Mouse (Mus musculus): Measurements from ENCODE around the gene Rap1gds1. TPM values are rescaled to one million over a fixed set of nuclear protein-coding genes. Genes with fewer than 3 reads are reported as not detected.

Rap1gds1 gene
- polyA plus RNA-seq, 1 experiment from 2014 or later: 56.8 TPM

GRCm38 (mm10) chr3:138989141-138989540, 85.9 kb downstream of the Rap1gds1 start:
- H3K27ac ChIP-seq: no peak overlapping the region

DNA sequence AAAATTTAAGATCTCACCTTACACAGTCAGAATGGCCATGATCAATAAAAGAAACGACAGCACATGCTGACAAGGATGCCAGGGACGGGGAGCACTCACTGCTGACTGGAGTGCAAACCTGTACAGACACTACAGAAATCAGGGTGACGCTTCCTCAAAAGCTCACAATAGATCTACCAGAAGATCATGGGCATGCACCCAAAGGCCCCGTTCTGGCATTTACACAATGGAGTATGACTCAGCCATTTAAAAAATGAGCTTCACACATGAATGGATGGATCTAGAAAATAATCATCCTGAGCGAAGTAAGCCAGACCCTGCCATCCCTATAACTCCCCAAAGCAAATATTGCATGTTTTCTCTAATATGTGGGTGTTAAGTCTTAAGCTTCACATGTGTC, 87.0 kb downstream of the Rap1gds1 start:
- Histone ChIP-seq H3K27ac (no peak overlapping the region), H3K9me3 (peaks cover 5% of the 10 kb centered on the region), H3K4me1 (replicated peaks) (no peaks in the 10 kb centered on the region), H3K36me3 (peaks cover 4% of the 10 kb centered on the region; the same call in 1 of the 2 replicates), H3K4me2 (replicated peaks) (no peak overlapping the region), H3K4me3 (replicated peaks) (no peak overlapping the region), H3K9ac (replicated peaks) (no peak overlapping the region), H3K27me3 (no peaks in the 10 kb centered on the region)
- ATAC-seq: no peak
- WGBS: 95% methylated on average over 5 of the region's 5 CpGs

More at GRCm38 (mm10) chr3:138989141-138989540, 85.9 kb downstream of the Rap1gds1 start:
- Histone ChIP-seq H3K4me2 (replicated peaks) (no peak overlapping the region), H3K9ac (replicated peaks) (no peak overlapping the region), H3K4me3 (replicated peaks) (no peak overlapping the region), H3K9me3 (peaks cover 5% of the 10 kb centered on the region), H3K36me3 (peaks cover 4% of the 10 kb centered on the region; the same call in 1 of the 2 replicates), H3K27me3 (no peaks in the 10 kb centered on the region), H3K4me1 (replicated peaks) (no peaks in the 10 kb centered on the region)
- WGBS: 96% methylated on average over 7 of the region's 7 CpGs
- ATAC-seq: no peak

- ATAC-seq: no peak
- Histone ChIP-seq H3K4me3 (replicated peaks) (no peak overlapping the region), H3K27me3 (no peaks in the 10 kb centered on the region), H3K4me1 (replicated peaks) (no peaks in the 10 kb centered on the region), H3K4me2 (replicated peaks) (no peak overlapping the region), H3K9ac (replicated peaks) (no peak overlapping the region), H3K36me3 (peaks cover 5% of the 10 kb centered on the region), H3K27ac (no peak overlapping the region), H3K9me3 (peaks cover 2% of the 10 kb centered on the region)
- WGBS: 93% methylated on average over 6 of the region's 6 CpGs
Observed at GRCm38 (mm10) chr3:138982249-138982648, 92.8 kb downstream of the Rap1gds1 start.

- H3K4me2 ChIP-seq (replicated peaks): no peak overlapping the region
- WGBS: 96% methylated on average over 1 of the region's 1 CpGs
- no peaks in the 10 kb centered on the region for H3K4me1 ChIP-seq (replicated peaks)
- H3K4me3 ChIP-seq (replicated peaks): no peak overlapping the region
- H3K27me3 ChIP-seq: no peaks in the 10 kb centered on the region
- no peak for ATAC-seq
- peaks cover 18% of the 10 kb centered on the region for H3K36me3 ChIP-seq
- no peaks in the 10 kb centered on the region for H3K9me3 ChIP-seq
- no peak overlapping the region for H3K27ac ChIP-seq
- H3K9ac ChIP-seq (replicated peaks): no peak overlapping the region
Observed at GRCm38 (mm10) chr3:138977413-138977812, 97.6 kb downstream of the Rap1gds1 start.

DNA sequence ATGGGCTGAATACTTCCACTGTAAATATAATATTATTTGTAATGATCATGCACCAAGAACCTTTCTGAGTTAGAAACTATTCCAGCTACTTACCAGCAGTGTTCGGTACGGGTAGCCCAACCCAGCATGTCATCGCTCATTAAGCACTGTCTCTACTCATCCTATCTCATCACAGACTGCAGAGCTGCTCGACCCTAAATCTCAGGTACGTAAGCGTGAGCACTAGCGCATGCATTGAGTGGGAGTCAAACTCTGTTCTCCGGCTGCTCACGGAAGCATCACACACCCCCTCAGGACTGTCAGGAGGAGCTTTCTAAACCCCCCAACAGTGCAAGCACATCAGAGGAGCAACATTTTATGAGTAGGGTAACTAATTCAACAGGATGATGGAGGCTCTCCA, 107.4 kb downstream of the Rap1gds1 start:
- Histone ChIP-seq H3K4me2 (replicated peaks) (no peak overlapping the region), H3K4me3 (replicated peaks) (no peak overlapping the region), H3K36me3 (peaks cover 9% of the 10 kb centered on the region), H3K27ac (no peak overlapping the region), H3K9ac (replicated peaks) (no peak overlapping the region), H3K27me3 (no peaks in the 10 kb centered on the region), H3K4me1 (replicated peaks) (no peaks in the 10 kb centered on the region), H3K9me3 (no peaks in the 10 kb centered on the region)
- WGBS: 92% methylated on average over 9 of the region's 9 CpGs
- ATAC-seq: no peak

DNA sequence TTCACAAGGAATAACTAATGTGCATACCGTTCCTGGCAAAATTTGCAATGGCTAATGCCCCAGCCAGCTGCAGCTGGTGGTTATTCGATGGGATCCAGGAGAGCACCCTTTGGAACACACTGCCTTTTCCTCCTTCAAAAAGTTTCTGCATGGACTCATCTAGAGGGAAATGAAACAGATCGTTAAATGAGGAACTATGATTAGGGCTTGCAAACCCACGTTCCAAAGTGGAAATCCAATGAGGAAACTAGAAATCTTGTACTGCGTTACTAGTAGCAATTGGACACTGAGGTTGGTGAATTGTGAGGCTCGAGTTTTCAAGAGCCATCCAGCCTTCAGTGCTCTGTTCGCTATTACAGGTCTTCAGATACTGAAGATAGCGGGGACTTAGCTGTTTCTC, 116.5 kb downstream of the Rap1gds1 start:
- no peak overlapping the region for H3K9ac ChIP-seq (replicated peaks)
- no peak overlapping the region for H3K4me3 ChIP-seq (replicated peaks)
- no peak overlapping the region for H3K27ac ChIP-seq
- no peaks in the 10 kb centered on the region for H3K4me1 ChIP-seq (replicated peaks)
- H3K4me2 ChIP-seq (replicated peaks): no peak overlapping the region
- no peak for ATAC-seq
- no peaks in the 10 kb centered on the region for H3K27me3 ChIP-seq
- WGBS: 96% methylated on average over 8 of the region's 8 CpGs
- H3K9me3 ChIP-seq: no peaks in the 10 kb centered on the region
- H3K36me3 ChIP-seq: peaks cover 46% of the 10 kb centered on the region

DNA sequence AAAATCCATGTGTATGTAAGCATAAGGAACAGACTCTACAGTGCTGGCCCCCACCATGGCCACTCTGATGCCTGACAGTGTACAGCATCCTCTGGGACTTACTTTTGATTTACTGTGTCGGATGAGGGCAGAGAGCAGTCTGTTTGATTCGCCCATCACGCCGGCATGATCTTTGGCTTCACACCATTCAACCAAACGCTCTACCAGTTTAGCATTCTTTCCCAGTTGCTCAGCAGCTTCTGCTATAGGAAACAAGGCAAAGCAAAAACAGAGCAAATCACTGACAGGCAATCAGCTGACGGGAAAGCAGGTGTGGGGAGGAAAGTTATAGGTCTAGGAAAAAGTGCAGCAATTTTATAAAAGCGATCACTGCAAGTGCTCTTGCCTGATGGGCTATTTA, 119.8 kb downstream of the Rap1gds1 start:
- no peak overlapping the region for H3K27ac ChIP-seq
- no peaks in the 10 kb centered on the region for H3K27me3 ChIP-seq
- H3K4me1 ChIP-seq (replicated peaks): no peaks in the 10 kb centered on the region
- H3K4me2 ChIP-seq (replicated peaks): no peak overlapping the region
- H3K4me3 ChIP-seq (replicated peaks): no peak overlapping the region
- H3K36me3 ChIP-seq: peaks cover 45% of the 10 kb centered on the region
- no peaks in the 10 kb centered on the region for H3K9me3 ChIP-seq
- no peak for ATAC-seq
- WGBS: 91% methylated on average over 7 of the region's 7 CpGs
- H3K9ac ChIP-seq (replicated peaks): no peak overlapping the region

DNA sequence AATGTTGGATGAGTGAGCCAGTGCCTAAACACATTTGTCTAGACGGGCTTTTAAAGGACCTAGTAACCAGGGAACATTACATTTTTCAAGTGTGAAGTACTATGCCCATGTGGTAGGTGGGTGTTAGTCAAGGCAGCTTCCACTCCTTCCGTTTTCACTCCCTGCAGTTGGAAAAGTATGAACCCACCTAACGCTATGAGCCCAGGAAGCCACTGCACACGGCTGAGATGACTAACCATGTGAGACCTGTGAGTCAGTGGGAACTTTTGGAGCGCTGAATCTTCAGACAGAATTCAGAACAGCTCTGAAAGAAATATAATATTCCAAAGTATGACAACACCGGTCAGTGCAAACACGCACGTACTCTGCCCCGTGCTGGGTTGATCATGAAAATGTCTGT, 125.9 kb downstream of the Rap1gds1 start:
- H3K27me3 ChIP-seq: no peaks in the 10 kb centered on the region
- H3K4me1 ChIP-seq (replicated peaks): no peaks in the 10 kb centered on the region
- ATAC-seq: no peak
- H3K27ac ChIP-seq: no peak overlapping the region
- no peak overlapping the region for H3K4me2 ChIP-seq (replicated peaks)
- H3K36me3 ChIP-seq: peaks cover 42% of the 10 kb centered on the region
- no peaks in the 10 kb centered on the region for H3K9me3 ChIP-seq
- H3K4me3 ChIP-seq (replicated peaks): no peak overlapping the region
- WGBS: 94% methylated on average over 9 of the region's 9 CpGs
- no peak overlapping the region for H3K9ac ChIP-seq (replicated peaks)

DNA sequence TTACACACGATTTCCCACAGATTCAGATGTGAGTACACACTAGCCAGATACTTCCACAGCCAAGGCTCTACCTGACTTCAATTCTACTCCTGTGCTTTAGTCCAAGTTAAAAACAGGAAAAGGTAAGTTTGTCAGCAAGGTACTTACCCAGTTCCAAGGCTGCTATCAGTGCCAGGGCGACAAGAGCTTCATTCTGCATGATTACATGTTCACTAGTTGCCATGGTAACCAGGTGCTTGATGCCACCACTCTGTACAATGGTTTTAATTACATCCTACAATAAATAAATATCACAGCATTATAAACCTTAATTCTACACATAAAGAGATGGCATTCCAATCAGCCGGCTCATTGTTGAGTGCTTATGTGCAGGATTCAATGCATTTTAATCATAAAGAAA, 129.5 kb downstream of the Rap1gds1 start:
- peaks cover 28% of the 10 kb centered on the region for H3K36me3 ChIP-seq
- H3K27me3 ChIP-seq: no peaks in the 10 kb centered on the region
- H3K9me3 ChIP-seq: no peaks in the 10 kb centered on the region
- ATAC-seq: no peak
- H3K4me2 ChIP-seq (replicated peaks): no peak overlapping the region
- H3K9ac ChIP-seq (replicated peaks): no peak overlapping the region
- peaks cover 7% of the 10 kb centered on the region for H3K4me1 ChIP-seq (replicated peaks)
- H3K4me3 ChIP-seq (replicated peaks): no peak overlapping the region
- 92% methylated on average over 3 of the region's 3 CpGs for WGBS
- H3K27ac ChIP-seq: no peak overlapping the region

- Histone ChIP-seq H3K27ac (no peak overlapping the region), H3K9me3 (no peaks in the 10 kb centered on the region), H3K4me2 (replicated peaks) (no peak overlapping the region), H3K27me3 (no peaks in the 10 kb centered on the region), H3K9ac (replicated peaks) (no peak overlapping the region), H3K4me1 (replicated peaks) (peaks cover 7% of the 10 kb centered on the region), H3K4me3 (replicated peaks) (no peak overlapping the region), H3K36me3 (peaks cover 46% of the 10 kb centered on the region)
- 26% methylated on average over 9 of the region's 9 CpGs for WGBS
- ATAC-seq: 0 out of 2 replicates have a peak, but pooled peaks have one; percentile 63
Observed at GRCm38 (mm10) chr3:138941604-138942003, 133.4 kb downstream of the Rap1gds1 start.

DNA sequence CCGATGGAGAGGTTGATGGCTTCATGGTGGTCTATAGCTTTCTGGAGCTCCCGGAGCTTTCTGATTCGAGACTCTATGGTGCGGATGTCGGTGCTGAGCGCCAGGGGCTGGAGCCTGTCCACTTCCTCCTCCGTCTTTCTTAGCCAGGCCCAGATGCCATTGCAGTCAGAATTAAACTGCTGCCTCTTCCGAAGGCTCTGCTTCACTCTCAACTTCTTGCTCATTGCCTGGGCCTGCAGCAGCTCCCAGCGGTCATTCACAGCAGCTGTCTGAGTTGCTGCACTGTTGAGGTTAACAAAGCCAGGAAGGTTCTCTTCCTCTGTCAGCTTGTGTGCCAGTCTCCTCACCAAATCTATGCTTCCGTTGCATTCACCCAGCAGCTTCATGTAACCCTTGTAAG, 137.8 kb downstream of the Rap1gds1 start:
- H3K27ac ChIP-seq: no peak overlapping the region
- no peak overlapping the region for H3K4me3 ChIP-seq (replicated peaks)
- no peaks in the 10 kb centered on the region for H3K27me3 ChIP-seq
- peaks cover 42% of the 10 kb centered on the region for H3K36me3 ChIP-seq
- ATAC-seq: no peak
- 97% methylated on average over 10 of the region's 10 CpGs for WGBS
- H3K4me1 ChIP-seq (replicated peaks): peaks cover 7% of the 10 kb centered on the region
- H3K9me3 ChIP-seq: no peaks in the 10 kb centered on the region; the same call in 1 of the 2 replicates
- no peak overlapping the region for H3K9ac ChIP-seq (replicated peaks)
- H3K4me2 ChIP-seq (replicated peaks): no peak overlapping the region

- Histone ChIP-seq H3K9ac (replicated peaks) (no peak overlapping the region), H3K27ac (no peak overlapping the region), H3K4me1 (replicated peaks) (peaks cover 6% of the 10 kb centered on the region), H3K9me3 (no peaks in the 10 kb centered on the region; the same call in 1 of the 2 replicates), H3K27me3 (no peaks in the 10 kb centered on the region), H3K4me2 (replicated peaks) (no peak overlapping the region), H3K4me3 (replicated peaks) (no peak overlapping the region), H3K36me3 (peaks cover 42% of the 10 kb centered on the region)
- WGBS: 94% methylated on average over 8 of the region's 8 CpGs
- ATAC-seq: no peak
Observed at GRCm38 (mm10) chr3:138936780-138937179, 138.2 kb downstream of the Rap1gds1 start.

GRCm38 (mm10) chr3:138927437-138927836, 147.6 kb downstream of the Rap1gds1 start:
- Histone ChIP-seq H3K9ac (replicated peaks) (no peak overlapping the region), H3K4me3 (replicated peaks) (no peak overlapping the region), H3K27me3 (no peaks in the 10 kb centered on the region), H3K9me3 (no peaks in the 10 kb centered on the region), H3K27ac (no peak overlapping the region), H3K36me3 (peaks cover 33% of the 10 kb centered on the region), H3K4me2 (replicated peaks) (no peak overlapping the region), H3K4me1 (replicated peaks) (no peaks in the 10 kb centered on the region)
- WGBS: 94% methylated on average over 4 of the region's 4 CpGs
- no peak for ATAC-seq

Data from midbrain, embryonic 13.5 days (tissue).